Mouse (Mus musculus) liver, embryonic 14.5 days (tissue): Measurements from ENCODE around the gene Crip2.

Experiments used
- CTCF ChIP-seq: IDR thresholded peaks from 2 replicates; pipeline ENCODE4 v1.5.1; 2016; ENCODE audit warnings: antibody characterized with exemption, low read depth, control low read depth
- EP300 ChIP-seq: IDR thresholded peaks from 2 replicates; pipeline ENCODE4 v1.6.1; 2016; ENCODE audit warnings: antibody characterized with exemption, low read depth

DNA sequence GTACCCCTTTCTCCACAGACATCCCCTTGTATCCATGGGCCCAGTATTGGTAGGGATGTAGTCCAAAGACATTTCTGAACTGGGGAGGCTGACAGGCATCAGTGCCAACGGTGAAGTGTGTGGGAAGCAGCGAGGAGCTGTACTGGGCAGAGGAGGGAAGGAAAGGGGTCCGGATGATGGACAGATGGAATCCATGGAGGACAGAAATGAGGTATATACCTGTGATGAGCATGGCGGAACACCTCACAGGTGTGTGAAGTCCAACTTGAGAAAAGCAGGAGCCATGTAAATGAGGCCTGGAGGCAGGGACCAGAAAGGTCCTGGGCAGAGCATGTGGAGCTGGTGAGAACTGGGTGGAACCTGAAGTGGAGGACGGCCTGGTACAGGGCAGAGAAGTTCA is 5.6 kb downstream of the Crip2 start:
- no peak for TF ChIP-seq CTCF
- no peak for TF ChIP-seq EP300
